Mouse (Mus musculus): ENCODE measurements around the gene Ndel1.

- TF ChIP-seq POLR2A (IDR thresholded peaks at IDR 0.05; ENCODE audit: extremely low read depth, insufficient read depth, low read length) = no peak
- no peak for TF ChIP-seq CTCF (IDR thresholded peaks at IDR 0.05; ENCODE audit: extremely low read depth, insufficient read depth, low read length)
Measured at GRCm38 (mm10) chr11:68785813-68786212, 85.8 kb downstream of the Ndel1 start.

Data from cortical plate, adult 2 months (tissue).